Mouse (Mus musculus) brain, embryonic 14.5 days (tissue): ENCODE data around the gene Sbk3.

Source experiments
- CTCF ChIP-seq: fragments of 200-500 bp; IDR thresholded peaks from 2 replicates; pipeline ENCODE4 v1.5.1; 2012; ENCODE audit warnings: inconsistent platforms, mild to moderate bottlenecking, moderate library complexity, borderline replicate concordance; ENCODE audit not compliant: insufficient read depth, insufficient read length; ENCODE audit errors: extremely low read depth
- POLR2A ChIP-seq: fragments of 200-500 bp; IDR thresholded peaks from 2 replicates; pipeline ENCODE4 v1.6.1; 2012; ENCODE audit warnings: mild to moderate bottlenecking, inconsistent platforms, borderline replicate concordance; ENCODE audit not compliant: poor library complexity, insufficient read depth, insufficient read length, severe bottlenecking; ENCODE audit errors: extremely low read depth

- TF ChIP-seq CTCF, result no peak
- no peak for TF ChIP-seq POLR2A
These were observed 17.3 kb upstream of the Sbk3 start for GRCm38 (mm10) chr7:4988250-4988649.
